Mouse (Mus musculus): ENCODE data around the gene Sycp2l. TPM values are rescaled to one million over a fixed set of nuclear protein-coding genes. Genes with fewer than 3 reads are reported as not detected.

Sycp2l gene
- total RNA-seq, 2 experiments from 2014 or later: not detected

Other genes starting within 250 kb of the Sycp2l start
- gene Pak1ip1, start 113.3 kb upstream of the Sycp2l start, total RNA-seq (2021): 10 to 100 TPM; 33.7 to 35.6 TPM
- 100 to 1,000 TPM; 181 to 184 TPM for gene Tmem14c, start 98.0 kb upstream of the Sycp2l start, total RNA-seq (2021)
- not detected for gene Mak, start 34.6 kb upstream of the Sycp2l start, total RNA-seq (2021)
- not detected for gene Gcm2, start 3.3 kb upstream of the Sycp2l start, total RNA-seq (2021)
- gene Elovl2, start 106.1 kb downstream of the Sycp2l start, total RNA-seq (2021): under 1 TPM; 0.55 to 0.68 TPM
- gene Smim13, start 135.5 kb downstream of the Sycp2l start, total RNA-seq (2021): 10 to 100 TPM; 17.4 to 18.5 TPM
- gene Gm17364, start 159.7 kb downstream of the Sycp2l start, total RNA-seq (2021): not detected

All from heart, postnatal 4 days (tissue).